Comparison of ENCODE assay signal across 15 mouse cellular contexts in genomic region chr2:160918930-160919215, GRCm38 (mm10). TPM values are rescaled to one million over a fixed set of nuclear protein-coding genes. Genes with fewer than 3 reads are reported as not detected.
"Had no signal": no experiment of that assay in that cellular context is flagged by ENCODE, and none has a peak within 500 bp of the region (broad histone marks: within the 10 kb centered on the region; RNA-seq: fewer than 3 reads in every experiment).

No protein-coding gene starts in this region.

- H3K4me3 ChIP-seq: kidney, embryonic 15.5 days; limb, embryonic 15.5 days; liver, embryonic 12.5 days; midbrain, embryonic 12.5 days; neural tube, embryonic 12.5 days had no signal

- DNase-seq: kidney, adult 2 months; kidney, postnatal 14 days; lung, embryonic 14.5 days; lung, postnatal 10 days; lung, postnatal 4 days; right cerebral cortex, postnatal 4 days; spleen, adult 18-20 months; thymus, adult 18-20 months; thymus, postnatal 14 days had no signal

- H3K27me3 ChIP-seq: limb, embryonic 15.5 days had no signal

- H3K9ac ChIP-seq: kidney, embryonic 15.5 days; limb, embryonic 15.5 days; liver, embryonic 12.5 days; lung, embryonic 14.5 days; midbrain, embryonic 12.5 days; neural tube, embryonic 12.5 days had no signal

- H3K36me3 ChIP-seq: kidney, embryonic 15.5 days; limb, embryonic 15.5 days; liver, embryonic 12.5 days; midbrain, embryonic 12.5 days; neural tube, embryonic 12.5 days had no signal

- H3K27ac ChIP-seq: kidney, embryonic 15.5 days; limb, embryonic 15.5 days; liver, embryonic 12.5 days; neural tube, embryonic 12.5 days had no signal

- H3K4me2 ChIP-seq: kidney, embryonic 15.5 days; limb, embryonic 15.5 days; liver, embryonic 12.5 days; lung, embryonic 14.5 days; midbrain, embryonic 12.5 days; neural tube, embryonic 12.5 days had no signal

- H3K9me3 ChIP-seq: kidney, embryonic 15.5 days; limb, embryonic 15.5 days; liver, embryonic 12.5 days; midbrain, embryonic 12.5 days; neural tube, embryonic 12.5 days had no signal

- ATAC-seq: liver, embryonic 12.5 days had no signal

RNA-seq across cellular contexts. Expression of gene Emilin3, which starts 6.7 kb away (rescaled TPM):
- polyA plus RNA-seq: kidney, adult 2 months; large intestine, adult 2 months had no signal
